Mouse (Mus musculus): ENCODE results near the gene Rad54l2. TPM values are rescaled to one million over a fixed set of nuclear protein-coding genes. Genes with fewer than 3 reads are reported as not detected.

Gene Rad54l2
- polyA plus RNA-seq, 1 experiment from 2014 or later, result 4.0 TPM

- Histone ChIP-seq H3K27me3 (replicated peaks; ENCODE audit: control insufficient read depth, insufficient read depth, low read length) (no peaks in the 10 kb centered on the region), H3K9ac (ENCODE audit: low read depth, low read length) (peak overlapping the region; percentile 99), H3K4me1 (replicated peaks; ENCODE audit: control insufficient read depth, insufficient read depth, low read length) (peaks cover 10% of the 10 kb centered on the region), H3K9me3 (ENCODE audit: control insufficient read depth, low read length) (no peaks in the 10 kb centered on the region), H3K27ac (ENCODE audit: low read depth, low read length) (peak overlapping the region; percentile 81; the same call in 1 of the 2 replicates), H3K4me2 (peak overlapping the region; percentile 91), H3K4me3 (ENCODE audit: low read depth, low read length) (peak overlapping the region; percentile 98), H3K36me3 (ENCODE audit: control insufficient read depth, insufficient read depth, low read length) (no peaks in the 10 kb centered on the region)
- DNase-seq (ENCODE audit: low spot score), result peak; percentile 38
- WGBS, result 11% methylated on average over 10 of the region's 10 CpGs
- peak; percentile 9 for ATAC-seq (replicated peaks; ENCODE audit: low FRiP score)
These were observed 369 bp upstream of the Rad54l2 start for GRCm38 (mm10) chr9:106789363-106789762.

DNA sequence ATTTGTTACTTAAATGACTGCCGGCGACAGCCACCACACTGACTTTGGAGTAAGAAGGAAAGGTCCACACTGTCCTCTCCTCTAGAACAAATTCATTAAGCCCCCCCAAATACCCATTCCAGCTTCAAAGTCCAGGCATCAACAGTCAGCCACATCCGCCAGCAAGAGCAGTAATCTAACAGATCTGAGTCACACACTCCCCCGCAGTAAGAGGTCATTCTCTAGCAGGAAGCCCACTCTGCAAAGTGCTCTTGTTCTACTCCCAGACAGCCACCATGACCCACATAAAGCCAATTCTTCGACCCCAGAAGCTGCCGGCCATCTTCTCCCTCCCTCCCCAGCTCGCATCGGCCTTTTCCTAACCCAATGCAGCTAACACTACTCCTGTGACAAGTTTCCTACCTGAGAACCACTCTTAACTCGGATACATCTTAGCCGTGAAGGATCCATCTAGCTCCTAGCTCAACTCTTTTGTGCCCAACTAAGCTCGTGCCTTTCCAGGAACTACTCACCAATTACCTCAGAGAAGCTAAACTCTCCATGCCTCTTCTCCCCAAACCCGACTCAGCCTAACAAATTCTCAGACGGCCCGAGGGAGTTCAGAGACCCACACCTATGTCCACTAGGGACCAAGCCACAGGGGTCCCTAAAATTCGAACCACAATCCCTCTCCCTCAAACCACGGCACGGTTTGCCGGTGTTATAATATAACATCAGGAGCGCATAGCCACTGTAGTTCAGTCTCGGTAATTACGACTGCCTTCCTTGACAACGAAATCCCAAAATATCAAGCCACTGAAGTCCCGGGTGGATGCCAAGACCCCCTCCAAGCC, 799 bp downstream of the Rad54l2 start:
- ATAC-seq (replicated peaks; ENCODE audit: low FRiP score), result 0 out of 2 replicates have a peak, but pooled peaks have one; percentile 11
- peaks cover 10% of the 10 kb centered on the region for H3K4me1 ChIP-seq (replicated peaks; ENCODE audit: control insufficient read depth, insufficient read depth, low read length)
- peak overlapping the region; percentile 98 for H3K4me3 ChIP-seq (ENCODE audit: low read depth, low read length)
- DNase-seq (ENCODE audit: low spot score), result peak; percentile 57
- H3K9me3 ChIP-seq (ENCODE audit: control insufficient read depth, low read length), result no peaks in the 10 kb centered on the region
- H3K4me2 ChIP-seq, result peak overlapping the region; percentile 91
- peak overlapping the region; percentile 99 for H3K9ac ChIP-seq (ENCODE audit: low read depth, low read length)
- WGBS, result 7% methylated on average over 23 of the region's 23 CpGs
- peak overlapping the region; percentile 81 for H3K27ac ChIP-seq (ENCODE audit: low read depth, low read length)
- H3K36me3 ChIP-seq (ENCODE audit: control insufficient read depth, insufficient read depth, low read length), result no peaks in the 10 kb centered on the region
- no peaks in the 10 kb centered on the region for H3K27me3 ChIP-seq (replicated peaks; ENCODE audit: control insufficient read depth, insufficient read depth, low read length)

DNA sequence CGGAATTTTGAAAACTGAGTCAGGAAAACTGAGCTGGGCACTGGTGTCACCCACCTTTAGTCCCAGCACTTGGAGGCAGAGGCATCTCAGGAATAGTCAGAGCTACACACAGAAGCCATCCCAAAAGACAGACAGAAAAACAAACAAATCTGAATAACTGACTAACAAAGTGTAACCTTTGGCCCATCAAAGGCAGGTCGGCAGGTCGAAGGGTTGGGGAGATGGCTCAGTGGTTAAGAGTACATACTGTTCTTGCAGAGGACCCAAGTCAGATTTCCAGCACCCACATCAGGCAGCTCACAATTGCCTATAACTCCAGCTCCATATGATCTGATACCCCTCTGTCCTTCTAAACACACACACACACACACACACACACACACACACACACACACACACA, 3.8 kb downstream of the Rad54l2 start:
- ATAC-seq (replicated peaks; ENCODE audit: low FRiP score) (no peak), DNase-seq (ENCODE audit: low spot score) (no peak)
- H3K4me2 ChIP-seq, result no peak overlapping the region
- H3K4me3 ChIP-seq (ENCODE audit: low read depth, low read length), result no peak overlapping the region
- no peaks in the 10 kb centered on the region for H3K27me3 ChIP-seq (replicated peaks; ENCODE audit: control insufficient read depth, insufficient read depth, low read length)
- H3K4me1 ChIP-seq (replicated peaks; ENCODE audit: control insufficient read depth, insufficient read depth, low read length), result peaks cover 10% of the 10 kb centered on the region
- WGBS, result 66% methylated on average over 3 of the region's 3 CpGs
- H3K27ac ChIP-seq (ENCODE audit: low read depth, low read length), result no peak overlapping the region
- no peaks in the 10 kb centered on the region for H3K9me3 ChIP-seq (ENCODE audit: control insufficient read depth, low read length)
- no peaks in the 10 kb centered on the region for H3K36me3 ChIP-seq (ENCODE audit: control insufficient read depth, insufficient read depth, low read length)
- no peak overlapping the region for H3K9ac ChIP-seq (ENCODE audit: low read depth, low read length)

DNA sequence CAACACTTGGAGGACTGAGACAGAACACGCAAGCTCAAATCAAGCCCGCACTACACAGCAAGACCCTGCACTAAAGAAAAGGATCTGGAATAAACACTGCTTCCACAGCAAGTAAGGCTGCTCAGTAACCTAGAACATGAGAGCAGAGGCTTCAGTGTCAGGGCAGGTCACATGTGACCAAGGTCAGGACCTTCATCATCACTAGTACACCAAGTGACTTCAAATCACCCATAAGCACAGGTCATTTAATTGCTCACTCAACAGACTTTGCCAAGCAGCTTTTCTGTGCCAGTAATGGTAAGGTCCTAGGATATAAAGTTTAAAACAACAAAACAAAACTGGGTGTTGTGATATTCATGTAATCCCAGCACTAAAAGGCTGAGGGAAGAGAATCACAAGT, 5.4 kb downstream of the Rad54l2 start:
- Histone ChIP-seq H3K4me2 (no peak overlapping the region), H3K9ac (ENCODE audit: low read depth, low read length) (no peak overlapping the region), H3K4me1 (replicated peaks; ENCODE audit: control insufficient read depth, insufficient read depth, low read length) (peaks cover 7% of the 10 kb centered on the region), H3K4me3 (ENCODE audit: low read depth, low read length) (no peak overlapping the region), H3K27ac (ENCODE audit: low read depth, low read length) (no peak overlapping the region), H3K36me3 (ENCODE audit: control insufficient read depth, insufficient read depth, low read length) (no peaks in the 10 kb centered on the region), H3K9me3 (ENCODE audit: control insufficient read depth, low read length) (no peaks in the 10 kb centered on the region), H3K27me3 (replicated peaks; ENCODE audit: control insufficient read depth, insufficient read depth, low read length) (no peaks in the 10 kb centered on the region)
- ATAC-seq (replicated peaks; ENCODE audit: low FRiP score), result no peak
- WGBS, result 88% methylated on average over 2 of the region's 2 CpGs
- no peak for DNase-seq (ENCODE audit: low spot score)

GRCm38 (mm10) chr9:106780086-106780485, 8.9 kb downstream of the Rad54l2 start:
- no peak overlapping the region for H3K27ac ChIP-seq (ENCODE audit: low read depth, low read length)
- H3K36me3 ChIP-seq (ENCODE audit: control insufficient read depth, insufficient read depth, low read length), result no peaks in the 10 kb centered on the region
- no peaks in the 10 kb centered on the region for H3K9me3 ChIP-seq (ENCODE audit: control insufficient read depth, low read length)
- DNase-seq (ENCODE audit: low spot score) (no peak), ATAC-seq (replicated peaks; ENCODE audit: low FRiP score) (no peak)
- WGBS, result 88% methylated on average over 3 of the region's 3 CpGs
- H3K4me3 ChIP-seq (ENCODE audit: low read depth, low read length), result no peak overlapping the region
- no peaks in the 10 kb centered on the region for H3K4me1 ChIP-seq (replicated peaks; ENCODE audit: control insufficient read depth, insufficient read depth, low read length)
- H3K27me3 ChIP-seq (replicated peaks; ENCODE audit: control insufficient read depth, insufficient read depth, low read length), result no peaks in the 10 kb centered on the region
- no peak overlapping the region for H3K4me2 ChIP-seq
- H3K9ac ChIP-seq (ENCODE audit: low read depth, low read length), result no peak overlapping the region

DNA sequence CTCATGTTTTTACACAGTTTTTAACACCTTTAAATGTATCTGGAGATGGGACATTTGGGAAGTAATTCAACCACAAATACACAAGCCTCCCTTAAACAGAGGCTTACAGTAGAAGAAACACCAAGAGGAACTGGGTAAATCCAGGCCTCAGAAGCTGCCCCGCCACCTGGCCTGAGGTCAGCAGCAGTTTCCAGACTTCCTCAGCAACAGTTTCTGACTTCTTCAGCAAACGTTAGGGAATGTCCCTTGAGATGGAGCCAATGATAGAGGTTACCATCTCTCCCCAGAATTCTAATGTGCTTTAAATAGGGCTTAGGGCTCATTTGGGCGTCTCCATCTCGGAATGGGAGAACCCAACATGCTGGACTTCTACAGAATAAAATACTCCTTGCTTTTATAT, 10.7 kb downstream of the Rad54l2 start:
- ATAC-seq (replicated peaks; ENCODE audit: low FRiP score), result no peak
- 82% methylated on average over 4 of the region's 4 CpGs for WGBS
- Histone ChIP-seq H3K36me3 (ENCODE audit: control insufficient read depth, insufficient read depth, low read length) (no peaks in the 10 kb centered on the region), H3K9me3 (ENCODE audit: control insufficient read depth, low read length) (no peaks in the 10 kb centered on the region), H3K4me2 (no peak overlapping the region), H3K4me1 (replicated peaks; ENCODE audit: control insufficient read depth, insufficient read depth, low read length) (no peaks in the 10 kb centered on the region; the same call in 1 of the 2 replicates), H3K27me3 (replicated peaks; ENCODE audit: control insufficient read depth, insufficient read depth, low read length) (no peaks in the 10 kb centered on the region), H3K4me3 (ENCODE audit: low read depth, low read length) (no peak overlapping the region), H3K9ac (ENCODE audit: low read depth, low read length) (no peak overlapping the region), H3K27ac (ENCODE audit: low read depth, low read length) (no peak overlapping the region)
- no peak for DNase-seq (ENCODE audit: low spot score)

DNA sequence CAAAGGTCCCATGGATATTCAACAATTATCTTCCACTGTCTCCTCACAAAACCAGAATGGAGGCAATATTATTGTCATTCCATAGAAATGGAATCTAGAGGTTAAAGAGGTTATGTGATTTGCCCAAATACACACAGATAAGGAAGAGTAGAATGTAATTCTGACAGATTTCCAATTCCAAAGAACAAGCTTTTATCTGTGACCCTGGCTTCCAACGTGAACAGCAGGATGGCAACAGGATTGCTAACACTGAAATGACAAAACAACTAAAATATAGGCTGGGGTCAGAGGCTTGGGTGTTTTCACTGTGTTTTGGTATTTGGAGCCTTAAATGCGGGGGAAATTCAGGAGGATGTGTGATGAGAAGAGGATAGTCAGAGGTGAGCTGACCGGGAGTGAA, 11.6 kb downstream of the Rad54l2 start:
- ATAC-seq (replicated peaks; ENCODE audit: low FRiP score), result no peak
- H3K4me2 ChIP-seq, result no peak overlapping the region
- H3K27me3 ChIP-seq (replicated peaks; ENCODE audit: control insufficient read depth, insufficient read depth, low read length), result no peaks in the 10 kb centered on the region
- H3K4me3 ChIP-seq (ENCODE audit: low read depth, low read length), result no peak overlapping the region
- no peaks in the 10 kb centered on the region for H3K36me3 ChIP-seq (ENCODE audit: control insufficient read depth, insufficient read depth, low read length)
- no peak overlapping the region for H3K9ac ChIP-seq (ENCODE audit: low read depth, low read length)
- H3K9me3 ChIP-seq (ENCODE audit: control insufficient read depth, low read length), result no peaks in the 10 kb centered on the region
- DNase-seq (ENCODE audit: low spot score), result no peak
- H3K4me1 ChIP-seq (replicated peaks; ENCODE audit: control insufficient read depth, insufficient read depth, low read length), result no peaks in the 10 kb centered on the region; the same call in 1 of the 2 replicates
- 87% methylated on average over 3 of the region's 3 CpGs for WGBS
- H3K27ac ChIP-seq (ENCODE audit: low read depth, low read length), result no peak overlapping the region

GRCm38 (mm10) chr9:106776116-106776515, 12.9 kb downstream of the Rad54l2 start:
- ATAC-seq (replicated peaks; ENCODE audit: low FRiP score) (peak; percentile 57; the same call in 1 of the 2 replicates), DNase-seq (ENCODE audit: low spot score) (no peak)
- Histone ChIP-seq H3K4me1 (replicated peaks; ENCODE audit: control insufficient read depth, insufficient read depth, low read length) (no peaks in the 10 kb centered on the region; the same call in 1 of the 2 replicates), H3K9ac (ENCODE audit: low read depth, low read length) (no peak overlapping the region), H3K27me3 (replicated peaks; ENCODE audit: control insufficient read depth, insufficient read depth, low read length) (no peaks in the 10 kb centered on the region), H3K27ac (ENCODE audit: low read depth, low read length) (no peak overlapping the region), H3K36me3 (ENCODE audit: control insufficient read depth, insufficient read depth, low read length) (no peaks in the 10 kb centered on the region), H3K9me3 (ENCODE audit: control insufficient read depth, low read length) (no peaks in the 10 kb centered on the region), H3K4me2 (no peak overlapping the region), H3K4me3 (ENCODE audit: low read depth, low read length) (no peak overlapping the region)
- WGBS, result 55% methylated on average over 1 of the region's 1 CpGs

DNA sequence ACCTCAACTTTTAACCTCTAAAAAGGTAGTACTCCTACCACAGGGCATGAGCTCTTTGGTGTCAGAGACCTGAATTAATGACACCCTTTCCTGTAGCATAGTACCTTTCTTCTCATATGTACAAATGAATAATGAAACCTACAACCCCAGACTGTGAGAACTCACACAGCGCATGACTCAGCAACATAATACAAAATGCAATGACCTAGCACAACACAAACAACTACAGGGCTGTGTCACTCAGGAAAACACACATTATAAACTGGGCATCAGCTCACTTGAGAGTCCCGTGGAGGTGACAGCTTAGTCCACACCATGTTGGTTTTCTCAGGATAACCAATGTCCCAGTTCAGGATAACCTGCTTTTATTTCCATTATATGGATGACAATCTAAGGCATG, 17.2 kb downstream of the Rad54l2 start:
- Histone ChIP-seq H3K4me3 (ENCODE audit: low read depth, low read length) (no peak overlapping the region), H3K4me2 (no peak overlapping the region), H3K27me3 (replicated peaks; ENCODE audit: control insufficient read depth, insufficient read depth, low read length) (no peaks in the 10 kb centered on the region), H3K27ac (ENCODE audit: low read depth, low read length) (no peak overlapping the region), H3K9me3 (ENCODE audit: control insufficient read depth, low read length) (no peaks in the 10 kb centered on the region), H3K9ac (ENCODE audit: low read depth, low read length) (no peak overlapping the region), H3K4me1 (replicated peaks; ENCODE audit: control insufficient read depth, insufficient read depth, low read length) (peaks cover 10% of the 10 kb centered on the region), H3K36me3 (ENCODE audit: control insufficient read depth, insufficient read depth, low read length) (no peaks in the 10 kb centered on the region; the same call in 1 of the 2 replicates)
- DNase-seq (ENCODE audit: low spot score), result no peak
- WGBS, result 88% methylated on average over 2 of the region's 2 CpGs
- ATAC-seq (replicated peaks; ENCODE audit: low FRiP score), result 0 out of 2 replicates have a peak, but pooled peaks have one; percentile 35
